Mouse (Mus musculus) lung, adult 2 months (tissue): ENCODE data around the gene Tln2.

Experiments used
- CTCF ChIP-seq: fragments of 200-500 bp; IDR thresholded peaks from 2 replicates; pipeline ENCODE4 v1.5.1; 2011; ENCODE audit warnings: mild to moderate bottlenecking, low read length, control low read depth; ENCODE audit not compliant: insufficient read depth
- POLR2A ChIP-seq: fragments of 200-500 bp; IDR thresholded peaks from 2 replicates; pipeline ENCODE4 v1.6.1; 2011; ENCODE audit warnings: low read depth, mild to moderate bottlenecking, control low read depth, low read length, borderline replicate concordance; ENCODE audit errors: extremely low read depth

DNA sequence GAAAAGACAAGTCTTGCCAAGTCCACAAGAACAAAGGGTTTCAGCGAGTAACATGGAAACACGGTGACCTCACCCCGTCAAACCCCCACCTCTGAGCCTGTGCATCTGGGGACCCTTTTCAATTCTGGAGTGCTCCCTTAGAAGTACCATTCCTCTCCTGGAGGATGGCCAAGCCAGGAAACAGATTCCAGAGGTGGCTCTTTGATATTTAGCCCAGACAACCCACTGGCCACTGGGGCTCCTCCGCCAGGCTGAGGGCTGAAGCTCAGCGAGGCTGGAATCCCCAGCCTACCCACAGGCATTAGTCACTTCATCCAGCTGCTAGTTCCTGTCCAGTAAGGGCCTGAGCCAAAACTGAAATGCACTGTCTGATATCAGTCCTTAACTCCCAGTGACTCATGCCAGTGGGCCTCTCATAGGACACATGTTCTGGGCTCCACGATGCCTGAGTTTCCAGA lies 6.3 kb upstream of the Tln2 start:
- TF ChIP-seq CTCF (no peak), POLR2A (no peak)
